Mouse (Mus musculus) heart, postnatal 14 days (tissue): ENCODE measurements around the gene Arl8b. TPM values are rescaled to one million over a fixed set of nuclear protein-coding genes. Genes with fewer than 3 reads are reported as not detected.
A peak's percentile ranks its signal among the peaks of the same experiment; 100 is the strongest.
"Not testable (repeated sequence)": the region's sequence is repeated elsewhere in the genome, so short reads cannot be mapped to it uniquely, and the experiment has no call there.

ENCODE experiments used
- DNase-seq, 2 experiments: peaks; one replicate each; pipeline ENCODE4 v3.0.0; 2021 to 2022
- intact Hi-C: fragments of 180-260 bp; cut with DNase I; formaldehyde crosslinking; loops from one replicate; pipeline ENCODE4 v1.15.1; 2025
- total RNA-seq, 2 experiments: library from RNA; stranded (reverse); gene quantifications; 2 replicates each; pipeline ENCODE4 v1.2.3; 2021

Gene Arl8b
- total RNA-seq, 2 experiments from 2014 or later: 76.5 to 82.0 TPM

DNA sequence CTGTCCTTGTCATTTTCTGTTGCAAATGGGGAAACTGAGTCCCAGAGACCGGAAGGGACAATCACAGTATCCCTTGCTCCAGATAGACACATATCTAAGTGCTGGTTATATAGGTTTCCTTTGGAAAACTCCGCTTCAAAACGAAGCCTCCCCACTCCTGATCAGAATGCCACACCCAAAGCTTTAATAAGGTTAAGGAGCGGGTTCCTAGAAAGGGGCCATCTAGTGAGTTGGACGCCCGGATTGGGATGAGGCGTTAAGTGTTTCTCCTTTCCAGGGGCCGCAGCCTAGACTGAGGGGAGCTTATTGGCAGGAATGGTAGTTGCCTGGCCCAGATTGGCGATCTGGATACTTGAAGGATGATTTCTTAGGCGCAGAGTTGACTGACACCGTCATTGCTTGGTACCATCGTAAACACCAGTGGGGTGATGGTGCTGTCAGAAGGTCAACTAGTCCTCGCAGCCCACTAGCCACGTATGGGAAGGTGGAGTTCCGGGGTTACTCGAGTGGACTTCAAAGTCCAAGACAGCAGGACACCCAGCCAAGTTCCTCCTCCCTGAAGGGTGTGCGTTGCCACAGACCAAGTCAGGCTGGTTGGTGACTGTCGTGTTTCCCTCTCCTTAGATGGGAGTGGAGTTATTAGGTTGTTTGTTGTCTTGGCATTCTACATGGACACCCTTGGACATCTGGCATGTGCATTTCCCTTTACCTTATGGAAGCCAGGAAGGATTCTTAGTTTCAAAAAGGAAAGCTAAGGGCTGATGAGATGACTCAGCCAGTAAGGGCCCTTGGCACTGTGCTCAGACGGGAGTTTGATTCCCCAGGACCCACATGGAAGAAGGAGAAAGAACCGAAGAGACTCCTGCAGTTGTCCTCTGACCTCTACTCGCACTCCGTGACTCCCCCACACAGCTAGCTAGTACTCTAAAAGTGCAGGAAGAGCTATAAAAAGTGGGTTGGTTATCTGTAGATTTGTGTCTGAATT lies 46.8 kb downstream of the Arl8b start:
- intact Hi-C loops: loop anchor here (2.0 kb wide), 1 partner anchor 45 kb away; no protein-coding TSS in a partner anchor
- DNase-seq: peak; percentile 27 to 37

DNA sequence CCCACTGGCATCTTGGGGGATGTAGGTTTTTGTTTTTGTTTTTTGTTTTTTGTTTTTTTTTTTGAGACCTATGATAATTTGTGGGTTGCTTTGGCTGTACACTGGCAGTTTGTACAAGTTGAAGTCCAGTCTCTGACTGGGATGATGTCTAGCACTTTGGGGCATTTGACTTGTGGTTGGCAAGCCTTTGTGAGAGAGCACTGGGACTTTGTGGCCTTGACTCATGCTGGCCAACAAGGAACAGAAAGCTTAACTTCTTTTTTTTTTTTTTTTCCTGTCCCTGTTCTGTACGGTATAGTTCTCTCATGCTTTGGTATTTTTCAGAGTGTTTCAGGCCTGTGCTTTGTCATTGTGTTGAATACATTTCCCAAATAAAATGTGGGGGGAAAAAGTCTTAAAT lies 49.3 kb downstream of the Arl8b start:
- intact Hi-C loops: no loop called here
- DNase-seq: no peak

DNA sequence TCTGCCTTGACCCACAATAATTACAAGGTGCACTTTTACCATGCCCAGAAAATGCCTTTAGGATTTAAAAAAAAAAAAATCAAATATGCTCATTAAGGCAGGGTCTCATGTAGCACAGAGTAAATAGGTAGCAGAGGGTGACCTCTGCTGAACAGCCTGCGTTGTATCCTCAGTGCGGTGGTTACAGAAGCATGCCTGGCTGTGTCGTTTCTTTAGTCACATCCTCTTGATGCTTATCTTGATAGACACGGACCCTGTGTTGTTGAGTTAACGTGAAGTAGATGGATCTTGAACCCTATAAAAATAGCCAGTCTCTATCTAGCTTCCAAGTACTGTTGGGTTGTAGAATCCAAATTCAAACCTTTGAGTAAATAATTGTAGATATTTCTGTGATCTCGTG lies 50.1 kb downstream of the Arl8b start:
- no peak for DNase-seq
- intact Hi-C loops: no loop called here

DNA sequence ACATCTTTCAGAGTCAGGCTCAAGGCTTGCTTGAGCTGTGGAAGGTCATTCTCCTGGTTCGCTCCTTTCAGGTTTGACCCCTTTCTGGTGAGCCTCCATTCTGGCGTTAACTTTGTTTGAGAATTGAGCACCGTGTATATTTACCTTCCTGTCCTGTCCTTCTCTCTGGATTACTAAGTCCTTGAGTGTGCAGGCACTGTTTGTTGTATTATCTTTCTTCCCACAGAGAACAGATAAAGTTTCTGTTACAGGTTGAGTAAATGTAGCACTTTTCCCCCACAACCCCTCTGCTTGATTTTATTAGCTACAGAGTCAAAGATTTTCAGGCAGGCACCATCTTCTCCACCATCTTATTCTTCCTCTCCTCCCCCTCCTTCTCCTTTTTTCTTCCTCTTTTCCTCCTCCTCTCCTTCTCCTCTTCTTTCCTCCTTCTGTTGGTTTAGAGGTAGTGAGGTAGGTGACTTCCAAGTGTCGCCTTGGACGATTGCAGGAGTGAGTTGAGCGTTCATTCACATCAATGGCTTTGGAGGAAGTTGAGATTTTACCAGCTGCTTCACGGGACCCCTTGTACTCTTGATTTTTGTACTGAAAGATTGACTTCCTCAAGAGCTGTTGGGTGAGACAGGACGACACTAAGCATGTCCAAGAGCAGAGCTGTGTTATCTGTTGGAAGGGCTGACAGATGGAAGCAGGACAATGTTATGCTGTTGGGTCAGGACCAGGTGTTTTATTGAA lies 51.2 kb downstream of the Arl8b start:
- intact Hi-C loops: no loop called here
- DNase-seq: no peak

DNA sequence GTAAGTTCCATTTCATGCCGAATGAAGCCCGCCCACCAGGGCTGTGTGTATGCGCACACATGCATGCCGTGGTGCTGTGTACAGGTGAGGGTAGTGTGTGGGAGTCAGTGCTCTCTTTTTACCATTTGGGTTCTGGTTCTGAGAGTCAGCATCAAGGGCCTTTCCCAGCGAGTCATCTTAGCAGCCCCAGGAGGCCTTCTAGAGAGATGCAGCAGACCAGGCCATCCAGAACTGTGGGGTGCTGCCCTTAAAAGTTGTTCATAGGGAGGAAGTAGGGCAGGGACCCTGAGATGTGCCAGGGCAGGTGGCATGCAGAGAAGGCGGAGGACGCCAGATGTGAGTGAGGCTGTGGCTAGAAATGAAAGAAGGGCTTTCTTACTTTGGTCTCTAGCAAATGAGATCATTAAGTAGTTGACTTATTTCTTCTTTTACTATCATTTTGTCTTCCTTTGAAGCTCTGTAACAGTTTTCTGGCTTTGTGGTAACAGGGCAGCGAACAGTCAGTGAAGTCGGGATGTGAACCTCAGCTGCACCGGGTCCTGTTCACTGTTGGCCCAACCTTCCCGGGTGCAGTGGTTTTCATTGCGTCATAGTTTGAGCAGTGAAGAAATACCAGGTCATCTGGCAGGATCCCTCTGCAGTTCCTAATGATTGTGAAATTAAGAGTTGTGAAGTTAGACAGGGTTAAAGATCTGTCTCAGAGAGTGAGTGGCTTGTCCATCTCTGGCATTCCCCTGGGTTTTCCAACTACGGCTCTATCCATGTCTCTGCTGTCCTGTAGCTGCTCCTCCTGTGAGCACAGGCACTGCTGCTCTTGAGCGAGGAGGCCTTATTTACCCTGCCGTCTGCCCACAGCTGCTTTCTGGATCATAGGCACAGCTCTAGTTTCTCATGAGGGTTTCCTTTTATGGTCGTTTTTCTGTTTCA lies 53.1 kb downstream of the Arl8b start:
- intact Hi-C loops: no loop called here
- peak; percentile 14 to 19 for DNase-seq

DNA sequence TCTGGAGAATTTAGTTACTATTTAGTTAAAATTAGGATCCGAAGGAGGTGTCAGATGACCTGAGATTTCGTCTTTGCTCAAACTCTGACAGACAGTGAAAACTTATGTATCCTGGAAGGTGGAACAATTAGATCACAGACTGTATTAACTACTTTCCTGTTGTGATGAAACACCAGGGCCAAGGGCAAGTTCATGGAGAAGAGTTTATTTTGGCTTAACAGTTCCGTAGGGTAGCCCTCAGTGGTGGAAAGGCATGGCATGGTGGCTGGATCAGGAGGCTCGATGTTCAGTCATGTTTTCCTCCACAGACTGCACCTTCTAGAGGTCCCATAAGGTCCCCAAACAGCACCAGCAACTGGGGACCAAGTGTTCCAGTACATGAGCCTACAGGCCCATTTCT lies 54.2 kb downstream of the Arl8b start:
- DNase-seq: no peak
- intact Hi-C loops: no loop called here

DNA sequence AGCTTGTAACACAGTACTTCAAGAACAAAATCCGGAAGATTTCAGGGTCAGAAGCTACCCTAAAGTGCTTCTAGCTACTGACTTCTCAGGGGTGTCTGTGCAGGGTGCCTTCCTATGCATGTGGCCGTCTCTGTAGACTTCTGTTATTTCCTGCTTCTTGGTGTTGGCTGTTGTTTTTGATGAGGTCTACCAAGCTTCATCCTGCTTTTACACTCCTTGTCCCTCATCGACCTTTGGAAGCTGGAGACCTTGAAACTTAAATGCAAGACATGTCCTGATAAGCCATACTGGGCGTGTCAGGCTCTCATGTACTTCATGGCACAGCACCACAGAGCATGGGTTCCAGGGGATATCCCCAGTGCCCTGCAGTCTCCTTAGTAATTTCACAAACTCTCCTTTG lies 55.1 kb downstream of the Arl8b start:
- intact Hi-C loops: no loop called here
- no peak for DNase-seq

DNA sequence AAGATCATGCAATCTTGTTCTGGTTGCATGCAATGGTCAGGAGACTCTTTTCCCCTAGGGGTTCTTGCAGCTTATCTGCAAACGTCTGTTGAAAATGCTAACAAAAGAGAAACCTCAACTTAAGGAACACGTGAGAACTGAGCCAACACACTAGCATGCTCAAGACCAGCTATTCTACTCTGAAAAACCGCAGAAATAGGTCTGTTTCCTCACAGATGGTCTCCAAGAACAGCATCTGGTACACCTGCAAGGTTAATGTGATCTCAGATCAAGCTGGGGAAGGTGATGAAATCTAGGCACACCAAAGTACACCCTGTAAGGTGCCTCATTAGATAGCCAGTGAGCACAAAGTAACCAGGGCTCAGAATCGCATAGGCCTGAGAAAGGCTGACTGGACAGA lies 56.5 kb downstream of the Arl8b start:
- no peak for DNase-seq
- intact Hi-C loops: no loop called here

DNA sequence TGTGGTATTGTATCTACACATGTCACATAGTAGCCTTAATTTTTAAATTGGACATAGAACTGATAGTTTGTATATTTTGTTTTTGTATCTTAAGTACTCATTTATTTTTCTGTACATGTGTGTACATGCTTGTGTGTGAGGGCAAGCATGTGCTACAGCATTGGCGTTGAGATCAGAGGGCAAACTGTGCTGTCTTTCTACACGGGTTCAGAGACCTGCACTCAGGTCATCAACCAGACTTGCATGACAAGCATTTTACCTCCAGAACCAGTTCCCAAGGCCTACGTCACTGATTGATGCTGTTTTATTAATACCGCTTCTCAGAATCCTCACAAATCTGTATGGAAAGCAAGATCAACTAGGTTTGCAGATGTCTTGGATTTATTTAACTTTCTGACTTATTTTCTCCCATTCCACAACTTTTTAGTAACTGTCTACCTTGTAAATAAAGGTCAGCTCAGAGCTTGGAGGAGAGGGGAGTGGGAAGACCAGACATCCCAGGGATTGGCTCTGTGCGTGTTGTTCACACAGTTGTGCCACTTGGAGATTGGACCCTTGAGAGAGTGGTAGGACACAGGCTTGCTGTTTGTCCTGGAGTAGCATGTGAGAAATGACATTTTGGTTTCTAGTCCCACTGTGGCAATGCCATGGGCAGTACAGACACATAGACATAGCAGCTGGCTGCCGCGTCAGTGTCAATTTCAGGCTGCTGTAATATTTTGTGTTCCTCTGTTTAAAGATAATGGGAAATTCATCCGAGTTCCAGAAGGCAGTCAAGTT lies 58.2 kb downstream of the Arl8b start:
- intact Hi-C loops: no loop called here
- DNase-seq: no peak

DNA sequence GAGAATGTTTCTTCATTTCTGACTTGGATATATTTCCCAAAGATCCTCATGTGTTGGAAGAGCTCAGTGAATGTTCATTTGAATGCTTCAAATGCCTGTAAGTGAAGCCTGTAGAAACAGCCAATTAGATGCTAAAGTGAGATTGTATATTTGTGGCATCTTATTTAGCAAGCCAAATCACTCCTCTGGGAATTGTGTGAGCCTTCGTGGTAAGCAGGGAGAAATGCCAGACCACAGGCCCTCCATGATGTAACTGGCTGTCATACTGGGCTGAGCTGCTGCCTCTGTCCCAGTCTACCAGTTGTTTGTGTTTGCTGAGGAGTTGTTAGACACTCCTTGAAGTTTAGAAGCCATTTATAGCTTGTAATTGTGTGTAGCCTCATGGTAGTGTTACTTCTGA lies 60.8 kb downstream of the Arl8b start:
- intact Hi-C loops: no loop called here
- DNase-seq: no peak

DNA sequence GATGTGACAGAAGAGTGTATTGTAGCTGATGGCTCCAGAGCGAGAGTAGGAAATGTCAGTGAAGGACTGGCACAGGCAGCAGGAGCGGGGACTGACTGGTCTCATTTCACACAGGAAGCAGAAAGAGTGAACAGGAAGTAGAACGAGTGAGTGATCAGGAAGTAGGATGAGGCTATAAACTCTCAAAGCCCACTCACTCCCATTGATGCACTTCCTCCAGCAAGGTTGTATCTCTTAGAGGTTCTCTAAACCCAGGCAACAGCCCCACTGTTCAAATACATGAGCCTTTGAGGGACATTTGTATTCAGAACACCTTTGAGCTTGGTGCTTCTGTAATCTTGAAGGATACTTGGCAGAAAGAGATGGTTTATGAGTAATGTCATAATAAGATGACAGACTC lies 61.2 kb downstream of the Arl8b start:
- intact Hi-C loops: no loop called here
- no peak for DNase-seq

DNA sequence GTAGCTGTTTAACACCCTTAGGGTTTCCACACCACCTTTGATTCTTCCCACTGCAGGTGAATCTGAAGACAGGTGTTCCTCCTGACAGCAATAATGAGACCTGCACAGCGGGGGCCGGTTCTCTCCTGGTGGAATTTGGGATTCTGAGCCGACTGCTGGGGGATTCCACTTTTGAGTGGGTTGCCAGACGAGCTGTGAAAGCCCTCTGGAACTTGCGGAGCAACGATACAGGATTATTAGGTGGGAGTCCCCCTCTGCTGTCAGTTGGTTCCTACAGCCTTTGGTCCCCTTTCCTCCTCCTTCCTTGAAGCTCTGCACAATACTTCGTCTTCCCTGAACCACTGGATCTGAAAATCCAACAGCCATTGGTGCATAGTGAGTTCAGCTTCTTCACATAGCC lies 61.9 kb downstream of the Arl8b start:
- intact Hi-C loops: no loop called here
- DNase-seq: no peak

DNA sequence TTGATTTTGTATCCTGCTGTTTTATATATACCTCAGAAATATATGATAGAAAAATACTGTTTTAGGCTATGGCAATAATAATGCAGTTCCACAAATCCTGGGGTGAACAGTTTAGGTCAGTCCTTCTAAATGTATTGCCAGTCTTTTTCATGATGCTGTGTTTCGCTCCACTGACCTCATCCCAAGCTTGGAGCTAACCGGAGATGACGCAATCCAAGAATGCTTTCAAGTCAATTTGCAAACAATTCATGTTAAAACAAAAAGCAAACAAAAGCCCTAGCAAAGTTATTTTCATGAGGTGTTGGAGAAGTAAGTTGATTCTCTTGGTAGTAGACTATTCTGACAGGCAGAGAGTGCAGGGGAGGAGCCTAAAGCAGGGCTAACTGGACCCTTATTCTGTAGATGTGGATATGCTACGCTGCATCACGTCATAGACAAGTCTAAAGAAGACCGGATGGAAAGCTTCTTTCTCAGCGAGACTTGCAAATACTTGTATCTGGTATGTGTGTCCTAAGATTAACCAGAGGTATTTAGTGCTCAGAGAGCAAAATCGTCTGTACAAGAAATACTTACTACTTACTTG lies 69.3 kb downstream of the Arl8b start:
- no peak for DNase-seq
- intact Hi-C loops: no loop called here

DNA sequence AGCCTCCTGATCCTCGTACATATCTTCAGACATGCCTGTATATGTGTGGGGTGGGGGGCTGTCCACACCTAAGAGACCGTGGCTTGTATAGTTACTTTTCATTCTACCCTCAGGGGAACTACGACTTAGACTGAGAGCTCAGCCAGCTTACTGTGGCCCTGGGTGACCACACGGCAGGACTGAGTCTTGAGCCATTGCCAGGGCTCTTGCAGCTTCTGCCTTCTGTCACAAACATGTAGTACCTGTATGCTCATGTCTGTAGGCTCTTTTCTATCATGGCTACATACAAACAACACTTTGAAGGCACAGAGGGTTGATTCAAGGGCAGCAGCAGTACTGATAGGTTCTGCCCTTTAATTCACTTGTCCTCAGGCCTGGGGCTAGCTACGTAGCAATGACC lies 70.1 kb downstream of the Arl8b start:
- no peak for DNase-seq
- intact Hi-C loops: no loop called here

DNA sequence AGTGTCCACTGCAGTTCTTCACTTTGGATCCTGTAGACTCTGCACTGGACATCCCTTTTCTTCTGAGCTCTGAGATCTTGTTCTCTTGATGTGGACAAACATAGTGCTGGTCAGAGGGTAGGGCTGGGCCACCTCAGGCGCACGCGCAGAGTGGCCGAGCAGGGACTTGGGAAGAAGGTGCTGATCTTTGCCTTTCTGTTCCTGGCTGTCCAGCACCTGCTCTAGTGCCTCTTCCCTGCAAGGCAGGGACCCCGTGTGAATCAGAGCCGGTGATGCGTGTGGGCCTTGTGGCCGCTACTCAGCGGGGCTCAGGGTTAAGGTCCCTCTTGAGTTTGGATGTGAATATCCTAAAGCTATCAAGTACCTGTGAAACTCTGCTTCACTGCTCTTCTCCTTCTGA lies 75.7 kb downstream of the Arl8b start:
- intact Hi-C loops: no loop called here
- no peak for DNase-seq

DNA sequence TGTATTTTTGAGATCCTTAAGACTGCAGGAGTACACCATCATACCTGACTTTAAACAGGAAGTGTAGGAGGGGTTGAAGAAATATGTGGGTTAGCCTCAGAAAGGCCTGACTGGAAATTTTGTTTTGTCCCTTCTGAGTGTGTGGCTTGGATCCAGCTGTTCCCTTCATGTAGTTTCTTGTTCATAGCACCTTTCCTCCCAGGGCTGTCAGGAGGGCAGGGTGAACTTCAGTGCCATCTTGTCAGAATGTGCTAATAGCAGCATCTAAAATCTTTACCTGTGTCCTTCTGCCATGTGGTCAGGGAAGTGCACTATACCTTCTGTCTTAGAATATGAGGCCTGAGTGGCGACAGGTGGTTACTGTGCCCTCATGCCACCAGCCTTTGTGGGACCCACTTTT lies 78.3 kb downstream of the Arl8b start:
- no peak for DNase-seq
- intact Hi-C loops: no loop called here

DNA sequence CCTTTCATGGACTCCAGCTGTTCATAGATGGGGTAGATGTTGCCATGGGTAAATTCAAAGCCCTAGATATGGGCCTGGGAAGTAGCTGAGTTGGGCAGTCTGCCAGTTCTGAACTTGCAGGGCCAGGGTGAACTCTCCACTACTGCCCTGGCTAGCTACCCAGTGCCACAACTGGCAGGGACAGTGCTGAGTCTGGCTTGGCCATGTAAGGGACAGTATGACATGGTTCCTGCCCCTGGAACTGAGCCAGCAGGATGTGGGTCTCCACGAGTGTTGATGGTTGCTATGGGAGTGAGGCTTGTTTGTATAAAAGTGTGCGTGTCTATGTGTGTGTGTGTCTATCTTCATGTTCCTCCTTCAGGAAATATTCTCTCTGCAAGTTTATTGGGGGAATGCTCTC lies 79.6 kb downstream of the Arl8b start:
- intact Hi-C loops: no loop called here
- peak in 1 of 2 experiments; percentile 9 for DNase-seq

DNA sequence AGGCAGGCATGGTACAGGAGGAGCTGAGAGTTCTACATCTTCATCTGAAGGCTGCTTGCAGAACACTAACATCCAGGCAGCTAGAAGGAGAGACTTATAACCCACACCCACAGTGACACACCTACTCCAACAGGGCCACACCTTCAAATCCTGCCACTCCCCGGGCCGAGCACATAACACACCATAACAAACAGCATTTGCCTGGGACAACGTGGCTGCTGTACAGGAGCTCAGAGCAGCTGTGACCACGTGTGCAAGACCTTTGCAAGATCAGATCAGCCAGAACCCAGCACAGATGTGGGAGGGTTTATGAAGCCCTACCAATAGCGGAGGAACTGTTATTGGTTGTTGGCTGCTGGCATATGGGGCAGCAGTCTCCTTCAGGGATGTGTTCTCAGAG lies 83.4 kb downstream of the Arl8b start:
- intact Hi-C loops: no loop called here
- no peak for DNase-seq

DNA sequence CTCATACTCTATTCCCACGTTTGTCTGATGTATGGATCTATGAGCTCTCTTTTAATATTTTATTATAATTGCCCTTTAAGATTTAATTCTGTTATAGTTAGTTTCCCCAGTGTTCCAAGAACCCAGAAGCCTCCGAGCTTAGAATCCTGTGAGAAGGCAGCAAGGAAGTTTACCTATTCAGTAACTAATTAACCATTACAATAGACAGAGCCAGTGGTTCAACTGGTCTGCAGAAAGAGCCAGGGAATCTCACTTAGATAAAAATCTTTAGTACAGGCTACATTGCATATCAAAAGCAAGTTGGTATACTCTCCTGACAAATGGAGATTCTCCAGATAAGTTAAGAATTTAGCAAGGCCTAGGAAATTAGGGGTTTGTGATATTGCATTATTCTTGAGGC lies 86.1 kb downstream of the Arl8b start:
- intact Hi-C loops, DNase-seq: not testable (repeated sequence)

DNA sequence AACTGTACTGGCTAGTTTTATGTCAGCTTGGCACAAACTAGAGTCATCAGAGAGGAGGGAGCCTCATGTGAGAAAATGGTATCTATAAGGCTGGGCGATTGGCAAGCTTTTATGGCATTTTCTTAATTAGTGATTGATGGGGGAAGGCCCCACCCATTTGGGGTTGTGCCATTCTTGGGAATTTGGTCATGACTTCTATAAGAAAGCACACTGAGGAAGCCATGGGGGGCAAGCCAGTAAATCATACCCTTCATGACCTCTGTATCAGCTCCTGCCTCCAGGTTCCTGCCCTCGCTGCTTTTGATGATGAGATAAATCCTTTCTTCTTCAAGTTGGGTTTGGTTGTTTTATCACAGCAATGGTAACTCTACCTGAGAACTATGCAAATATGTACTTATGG lies 87.5 kb downstream of the Arl8b start:
- intact Hi-C loops: no loop called here
- DNase-seq: no peak
